Mouse (Mus musculus) spleen, adult 2 months (tissue): Measurements from ENCODE around the gene Cfap161.

Source experiments
- CTCF ChIP-seq: fragments of 200-500 bp; IDR thresholded peaks from 2 replicates; pipeline ENCODE4 v1.5.1; 2011; ENCODE audit warnings: mild to moderate bottlenecking, inconsistent platforms; ENCODE audit not compliant: insufficient read depth, insufficient read length, insufficient replicate concordance; ENCODE audit errors: extremely low read depth
- POLR2A ChIP-seq: fragments of 200-500 bp; IDR thresholded peaks from 2 replicates; pipeline ENCODE4 v1.6.1; 2011; ENCODE audit warnings: low read depth, low read length, inconsistent platforms

DNA sequence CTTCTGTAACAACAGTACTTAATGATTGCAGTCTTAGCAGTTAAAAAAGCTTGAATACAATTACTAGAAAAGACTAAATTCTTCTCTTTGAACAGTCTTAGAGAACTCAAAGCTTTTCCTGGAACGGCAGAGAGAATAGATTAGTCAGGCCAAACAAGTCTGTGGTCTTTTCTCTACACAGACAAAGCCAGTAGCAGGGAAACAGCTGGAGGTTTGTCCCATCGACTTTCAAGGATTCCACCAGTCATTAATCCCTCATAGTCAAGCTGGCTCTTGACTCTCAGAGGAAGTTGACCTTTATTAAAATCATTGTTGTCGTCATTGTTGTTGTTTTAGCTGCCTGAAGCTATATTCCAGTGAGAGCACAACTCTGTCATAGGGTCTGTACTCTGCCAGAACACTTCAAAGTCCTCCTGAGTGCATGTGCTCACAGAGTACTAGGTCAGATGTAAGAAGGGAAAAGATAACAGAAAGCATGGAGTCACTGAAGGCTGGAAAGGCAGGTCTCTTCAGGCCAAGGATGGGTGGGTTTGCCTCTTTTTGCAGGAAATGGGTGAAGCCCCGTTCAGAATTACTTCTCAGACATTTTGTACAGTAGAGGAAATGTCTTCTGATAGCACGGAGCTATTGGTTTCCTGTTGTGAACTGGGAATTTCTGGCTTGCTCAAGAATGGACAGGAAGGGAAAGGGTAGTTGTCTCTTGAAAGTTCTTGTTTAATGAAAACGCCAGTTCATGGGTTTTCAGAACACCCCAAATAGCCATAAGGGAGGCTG is 48.0 kb upstream of the Cfap161 start:
- TF ChIP-seq POLR2A, result no peak
- no peak for TF ChIP-seq CTCF
